Mouse (Mus musculus) thymus, postnatal 0 days (tissue): ENCODE data around the gene Fkbp5. TPM values are rescaled to one million over a fixed set of nuclear protein-coding genes. Genes with fewer than 3 reads are reported as not detected.
A peak's percentile ranks its signal among the peaks of the same experiment; 100 is the strongest.

ENCODE experiments used
- DNase-seq: peaks from one replicate; pipeline ENCODE4 v3.0.0-alpha.2; 2015; ENCODE audit warnings: low spot score
- polyA plus RNA-seq: library from polyadenylated mRNA; unstranded; fragments of >200 nt; fragmentation: Nextera tagmentation; extraction: Ambion mirVana; gene quantifications from 2 replicates; pipeline ENCODE4 v1.2.1, GENCODE M21; 2015

The Fkbp5 gene
- polyA plus RNA-seq, 1 experiment from 2014 or later: 121 TPM

DNA sequence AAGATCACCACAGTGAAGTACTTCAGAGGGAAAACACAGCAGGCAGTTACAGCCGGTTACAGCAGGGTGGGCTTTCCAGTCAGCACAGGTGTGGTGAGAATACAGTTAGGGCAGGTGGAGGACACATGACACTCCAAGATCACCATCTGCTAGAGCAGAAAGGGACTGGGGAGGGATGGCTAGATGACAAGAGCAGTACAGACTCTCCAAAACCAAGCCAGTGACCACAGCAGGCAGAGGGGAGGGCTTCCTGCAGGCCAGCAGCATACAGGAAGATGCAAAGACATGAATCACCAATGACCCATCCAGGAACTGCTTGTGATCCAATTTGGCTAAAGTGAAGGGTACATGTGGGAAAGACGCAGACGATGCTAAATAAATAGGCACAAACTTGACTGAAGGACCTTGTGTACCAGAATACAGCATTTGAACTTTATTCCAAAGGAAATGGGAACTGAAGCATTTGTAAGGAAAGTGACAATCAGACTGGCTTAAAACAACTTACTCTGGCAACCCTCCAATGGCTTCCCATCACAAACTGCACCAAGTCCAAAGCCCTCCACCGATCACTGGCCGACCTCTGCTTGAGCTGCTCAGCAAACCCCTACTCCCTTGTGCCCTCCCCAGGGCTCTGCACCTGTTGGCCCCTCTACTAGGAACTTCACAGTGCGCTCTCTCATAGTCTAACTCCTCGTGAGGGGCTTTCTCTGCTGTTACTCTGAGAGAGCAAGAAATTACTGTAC lies 53.5 kb downstream of the Fkbp5 start:
- peak; percentile 79 for DNase-seq

GRCm38 (mm10) chr17:28460388-28460787 lies 56.9 kb downstream of the Fkbp5 start:
- DNase-seq: no peak

DNA sequence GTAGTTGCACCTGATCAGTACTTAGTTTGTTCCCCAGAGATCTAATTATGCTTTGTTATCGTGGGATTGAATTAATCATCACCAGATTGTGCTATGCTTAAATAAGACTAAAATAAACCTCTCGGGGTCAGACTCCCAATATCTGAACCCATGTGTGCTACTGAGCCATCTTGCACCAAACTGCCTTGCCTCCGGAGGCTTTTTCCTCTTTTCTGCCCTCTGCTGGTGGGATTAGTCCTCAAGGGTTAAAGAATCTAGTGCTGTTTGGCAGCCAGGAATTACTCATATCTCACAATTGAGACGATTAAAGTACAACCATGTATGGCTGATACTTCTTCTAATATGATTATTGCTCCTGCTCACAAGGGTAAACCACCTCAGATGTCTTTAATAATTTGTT lies 62.2 kb downstream of the Fkbp5 start:
- peak; percentile 69 for DNase-seq

GRCm38 (mm10) chr17:28452889-28453288 lies 64.4 kb downstream of the Fkbp5 start:
- no peak for DNase-seq

DNA sequence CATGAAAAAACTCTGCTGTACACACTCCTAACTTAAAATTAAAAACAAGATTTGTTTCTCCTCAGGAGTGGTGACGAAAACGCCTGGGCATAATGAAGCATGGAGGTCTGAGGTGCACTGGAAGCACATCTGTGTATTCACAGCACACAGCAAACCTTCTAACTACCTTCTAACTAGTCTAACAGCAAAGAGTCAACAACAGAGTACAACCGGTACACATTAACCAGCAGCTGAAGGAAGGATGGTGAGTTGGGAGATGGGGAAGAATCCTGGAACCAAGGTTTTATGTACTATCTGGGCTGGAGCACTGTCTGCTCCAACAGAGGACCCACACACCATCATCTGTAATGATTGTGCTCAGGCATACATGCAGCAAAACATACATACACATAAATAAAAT lies 65.4 kb downstream of the Fkbp5 start:
- no peak for DNase-seq

GRCm38 (mm10) chr17:28451487-28451886 lies 65.8 kb downstream of the Fkbp5 start:
- no peak for DNase-seq

DNA sequence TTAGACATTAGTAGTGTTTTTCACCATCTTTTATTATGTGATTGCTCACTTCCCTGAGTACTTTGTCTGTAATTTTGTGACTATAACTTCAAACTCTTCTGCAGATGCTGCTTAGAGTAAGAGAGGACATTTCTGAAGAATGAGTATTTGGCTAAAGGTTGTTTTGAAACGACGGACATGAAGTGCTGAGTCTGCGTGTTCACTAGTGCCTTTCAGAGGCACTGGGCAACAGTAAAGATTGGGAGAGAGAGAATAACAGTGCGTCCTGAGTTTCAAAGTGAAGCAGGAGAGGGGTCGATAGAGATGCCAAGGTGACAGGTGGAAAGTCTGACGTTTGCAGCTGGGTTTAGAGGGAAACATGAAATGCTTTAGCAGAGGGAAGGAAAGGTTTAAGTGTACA lies 69.1 kb downstream of the Fkbp5 start:
- no peak for DNase-seq

DNA sequence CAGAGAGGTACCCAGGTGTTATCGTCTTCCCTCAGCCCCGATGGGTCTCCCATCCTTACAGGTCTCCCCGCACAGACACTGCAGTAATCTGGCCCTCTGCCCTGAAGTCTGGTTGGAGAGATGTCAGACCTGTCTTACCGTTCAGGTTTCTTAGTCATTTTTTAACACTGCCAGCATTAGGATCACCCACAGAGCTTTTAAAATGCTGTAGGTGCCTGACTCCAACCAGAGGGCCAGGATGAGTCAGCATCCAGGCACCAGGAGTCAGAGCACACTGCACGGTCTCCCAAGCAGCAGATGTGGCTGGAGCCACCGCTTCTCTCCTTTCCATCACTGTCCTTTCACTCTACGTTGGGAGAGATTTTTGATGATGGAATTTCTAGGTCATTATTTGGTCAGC lies 69.5 kb downstream of the Fkbp5 start:
- DNase-seq: no peak

DNA sequence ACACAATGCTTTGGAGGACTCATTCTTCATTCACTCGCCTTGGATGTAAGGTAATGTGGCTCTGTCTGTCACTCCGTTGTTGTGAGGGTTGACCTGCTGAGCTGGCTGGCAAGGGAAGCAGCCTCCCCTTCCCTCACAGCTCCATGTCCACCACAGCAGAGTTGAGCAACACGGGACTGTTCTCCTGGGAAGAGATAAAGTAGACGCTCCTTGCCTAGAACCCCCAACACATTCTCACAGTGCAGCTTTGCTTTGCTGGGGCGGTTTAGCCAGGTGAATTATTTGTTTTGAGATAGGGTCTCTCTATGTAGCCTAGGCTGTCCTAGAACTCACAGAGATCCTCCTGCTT lies 70.5 kb downstream of the Fkbp5 start:
- no peak for DNase-seq

DNA sequence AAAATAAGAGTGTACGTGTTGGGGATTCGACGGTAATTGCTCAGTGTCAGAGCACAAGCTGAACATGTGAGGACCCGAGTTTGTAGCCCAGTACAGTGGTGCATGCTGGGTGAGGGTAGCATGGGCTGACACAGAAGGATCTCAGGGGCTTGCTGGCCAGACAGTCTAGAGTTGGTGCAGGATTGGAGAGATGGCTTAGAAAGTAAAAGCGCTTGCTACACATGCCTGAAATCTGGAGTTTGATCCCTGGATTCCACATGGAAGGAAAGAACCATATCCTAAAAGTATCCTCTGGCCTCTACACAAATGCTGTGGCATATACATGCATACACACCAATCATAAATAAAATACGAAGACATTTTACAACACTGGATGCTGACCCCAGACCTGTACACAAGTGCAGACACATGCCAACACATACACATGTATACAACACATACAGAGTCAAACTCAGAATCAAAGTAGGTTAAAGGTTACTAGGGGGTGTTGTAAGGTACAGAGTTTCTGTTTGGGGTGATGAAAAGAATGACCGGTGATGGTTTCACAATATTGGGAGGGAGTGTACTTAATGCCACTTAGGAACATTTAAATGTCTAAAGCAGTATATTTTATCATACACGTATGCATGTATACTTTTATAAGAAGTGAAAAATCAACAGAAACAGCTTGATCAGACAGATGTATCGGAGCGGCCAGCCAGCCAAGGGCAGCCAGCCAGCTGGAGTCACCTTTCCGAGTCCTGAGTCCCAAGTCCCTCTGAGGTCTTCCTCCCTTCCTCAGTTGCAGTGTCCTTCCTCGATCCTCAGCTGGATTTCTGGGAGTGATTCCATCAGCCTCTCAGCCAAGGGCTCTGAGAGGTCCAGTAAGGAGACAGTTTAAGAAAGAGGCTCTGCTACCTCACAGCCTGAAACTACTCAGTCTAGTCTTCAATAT lies 71.2 kb downstream of the Fkbp5 start:
- no peak for DNase-seq

DNA sequence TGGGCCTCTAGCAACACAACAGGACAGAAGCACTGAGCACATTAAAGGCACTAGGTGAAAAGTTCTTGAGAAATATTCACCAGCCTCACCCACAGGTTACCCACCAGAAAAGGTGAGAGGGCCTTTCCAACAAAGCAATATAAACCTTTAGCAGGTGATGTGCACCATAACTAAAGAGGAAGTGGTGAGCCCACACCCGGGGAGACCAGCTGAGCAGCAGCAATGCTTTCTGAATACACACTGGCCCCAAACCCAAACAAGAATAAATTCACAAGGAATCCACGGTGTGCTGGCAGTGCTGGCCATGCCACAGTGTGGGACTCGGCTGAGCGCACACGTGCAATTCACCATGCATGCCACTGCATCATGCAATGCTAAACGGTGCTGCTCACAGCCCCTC lies 74.7 kb downstream of the Fkbp5 start:
- peak; percentile 53 for DNase-seq

DNA sequence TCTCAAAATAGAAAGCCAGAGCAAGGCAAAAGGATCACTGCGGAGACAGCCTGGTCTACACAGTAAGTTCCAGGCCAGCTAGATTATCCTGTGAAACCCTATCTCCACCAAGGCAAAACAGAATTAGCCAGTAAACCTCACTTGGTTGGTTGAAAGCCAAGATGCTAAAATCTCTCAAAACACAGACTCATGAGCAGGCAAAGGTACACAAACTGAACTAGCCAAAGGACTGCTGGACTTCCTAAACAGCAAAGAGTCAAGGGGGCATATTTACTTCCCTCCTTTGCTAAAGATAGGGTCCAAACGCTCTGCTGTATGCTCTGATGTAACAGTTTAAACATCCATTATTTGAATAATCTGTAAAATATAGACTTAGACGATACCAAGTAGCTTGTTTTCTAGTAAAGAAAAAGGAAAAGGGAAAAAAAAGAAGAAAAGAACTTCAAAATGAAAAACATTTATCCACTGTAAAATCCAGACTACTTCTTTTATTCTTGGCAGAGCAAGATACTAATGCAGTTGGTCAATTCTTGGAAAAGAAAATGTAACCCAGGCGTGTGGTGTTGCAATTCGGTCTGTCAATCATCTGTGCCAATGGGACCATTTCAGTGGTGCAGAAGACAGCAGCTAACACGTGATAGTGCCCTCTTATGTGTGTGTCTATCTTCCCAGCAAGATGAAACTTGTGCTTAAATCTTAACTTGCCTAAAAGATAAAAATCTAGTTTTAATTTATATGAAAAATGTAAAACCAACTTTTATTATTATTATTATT lies 78.8 kb downstream of the Fkbp5 start:
- no peak for DNase-seq

- DNase-seq: no peak
Observed at GRCm38 (mm10) chr17:28437938-28438337, 79.4 kb downstream of the Fkbp5 start.

DNA sequence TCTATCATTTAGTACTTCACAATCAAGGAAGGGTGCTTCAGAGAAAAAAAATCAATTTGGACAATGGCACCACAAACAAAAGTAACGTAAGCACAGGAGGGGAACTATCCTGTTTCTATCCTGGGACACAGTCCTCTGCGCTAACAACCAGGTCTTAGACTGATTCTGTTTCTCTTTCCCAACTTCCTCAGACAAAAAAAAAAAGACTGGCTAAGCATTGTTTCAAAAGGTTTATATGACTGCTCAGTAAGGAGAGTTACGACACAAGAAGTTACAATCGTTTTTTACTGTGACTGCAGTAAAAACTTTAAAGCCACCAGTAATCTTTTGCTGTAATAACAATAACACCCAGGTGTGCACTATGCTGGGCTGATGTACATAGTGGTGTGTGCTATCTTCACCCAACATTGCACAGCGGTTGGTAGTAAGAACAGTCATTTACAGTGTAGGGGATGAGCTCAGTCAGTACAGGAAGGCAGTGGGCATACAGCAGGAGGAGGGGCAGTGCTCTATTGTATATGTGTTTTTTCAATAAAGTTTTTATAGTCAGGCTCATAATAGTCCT lies 82.3 kb downstream of the Fkbp5 start:
- DNase-seq: no peak

DNA sequence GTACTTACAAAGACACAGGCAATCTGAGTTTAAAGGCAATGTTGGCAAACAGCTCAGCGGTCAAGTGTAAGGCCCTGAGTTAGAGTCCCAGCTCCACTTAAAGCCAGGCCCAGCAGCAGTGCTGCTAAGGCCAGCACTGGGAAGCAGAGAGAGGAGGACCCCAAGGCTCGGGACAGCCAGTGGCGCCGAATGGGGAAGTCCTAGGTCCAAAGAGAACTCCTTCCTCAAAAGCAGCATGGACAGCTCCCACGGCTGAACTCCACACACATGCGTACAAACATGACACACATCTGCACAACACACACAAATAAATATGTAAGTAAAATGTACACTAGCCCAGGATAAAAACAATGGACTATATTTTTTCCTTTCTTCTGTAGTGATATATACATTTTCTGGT lies 84.3 kb downstream of the Fkbp5 start:
- DNase-seq: no peak

DNA sequence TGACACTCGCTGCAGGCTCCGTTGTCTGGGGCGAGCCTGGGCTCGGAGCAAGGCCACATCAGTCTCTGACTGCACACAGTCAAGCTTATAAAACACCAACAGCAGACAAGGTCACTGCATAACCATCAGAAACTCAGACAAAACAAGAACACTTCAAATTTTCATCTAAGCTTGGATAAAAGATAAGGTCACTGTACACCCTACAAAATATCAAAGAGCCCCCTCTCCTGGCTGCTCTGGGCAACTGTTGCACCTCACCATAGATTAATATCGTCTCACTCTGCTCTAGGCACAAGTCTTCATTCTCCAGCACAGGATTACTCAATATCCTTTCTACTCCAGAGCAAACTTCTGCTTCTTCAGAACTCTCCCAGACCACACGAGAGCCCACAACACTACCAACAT lies 85.4 kb downstream of the Fkbp5 start:
- DNase-seq: no peak

GRCm38 (mm10) chr17:28431038-28431437 lies 86.3 kb downstream of the Fkbp5 start:
- DNase-seq: no peak

- DNase-seq: no peak
Observed at GRCm38 (mm10) chr17:28428474-28429258, 88.7 kb downstream of the Fkbp5 start.

DNA sequence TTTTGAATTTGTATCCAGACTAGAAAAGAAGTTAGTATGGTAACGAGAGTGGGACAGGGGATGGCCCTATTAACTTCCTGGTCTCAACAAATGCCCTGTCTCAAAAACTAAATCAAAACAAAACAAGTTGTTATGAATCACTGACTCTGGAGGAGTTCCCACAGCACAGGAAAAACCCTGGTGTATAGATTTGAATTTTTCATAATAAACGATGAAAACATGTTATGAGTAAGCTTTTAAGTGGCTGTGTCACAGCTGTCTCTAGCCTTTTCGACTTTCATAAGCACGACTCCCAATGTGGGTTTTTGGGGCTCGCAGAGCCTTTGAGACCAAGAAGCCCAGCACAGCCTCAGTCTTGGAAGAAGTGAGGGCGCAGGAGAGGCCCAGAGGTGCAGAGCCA lies 89.7 kb downstream of the Fkbp5 start:
- DNase-seq: no peak

GRCm38 (mm10) chr17:28424373-28424772 lies 93.0 kb downstream of the Fkbp5 start:
- no peak for DNase-seq

- no peak for DNase-seq
Observed at GRCm38 (mm10) chr17:28421071-28421470, 96.3 kb downstream of the Fkbp5 start.
